Mouse (Mus musculus) MEL (cell line): ENCODE measurements around the gene Asna1. TPM values are rescaled to one million over a fixed set of nuclear protein-coding genes. Genes with fewer than 3 reads are reported as not detected.

Experiments
- DNase-seq: peaks from one replicate; pipeline ENCODE4 v3.0.0; 2011; ENCODE audit warnings: low read depth, low spot score
- H3K27ac ChIP-seq: 2 replicates; pipeline ENCODE4 v1.5.1; 2012; ENCODE audit warnings: low read depth, mild to moderate bottlenecking, control low read depth, low read length, moderate library complexity; ENCODE audit not compliant: control insufficient read depth
- H3K27me3 ChIP-seq, 2 experiments: fragments of 150-350 bp in 1 of 2; sonication (generic) in 1 of 2; 2 replicates each; pipeline ENCODE4 v1.6.1; 2012; ENCODE audit warnings: low read length in 2 of 2, mild to moderate bottlenecking in 2 of 2, improper control_type of control experiment in 1 of 2, moderate library complexity in 1 of 2; ENCODE audit not compliant: insufficient read depth in 2 of 2, control insufficient read depth in 1 of 2
- H3K36me3 ChIP-seq, 2 experiments: 2 replicates each; pipeline ENCODE4 v1.6.1; 2012 to 2014; ENCODE audit warnings: low read length in 2 of 2, improper control_type of control experiment in 1 of 2, inconsistent platforms in 1 of 2, mild to moderate bottlenecking in 1 of 2; ENCODE audit not compliant: insufficient read depth in 2 of 2, control insufficient read depth in 1 of 2
- H3K4me1 ChIP-seq, 2 experiments: fragments of 150-350 bp in 1 of 2; sonication (generic) in 1 of 2; 2 replicates each; pipeline ENCODE4 v1.6.1; 2012; ENCODE audit warnings: low read length in 2 of 2, improper control_type of control experiment in 1 of 2, mild to moderate bottlenecking in 1 of 2; ENCODE audit not compliant: insufficient read depth in 2 of 2, control insufficient read depth in 1 of 2
- H3K4me3 ChIP-seq, 2 experiments: fragments of 150-350 bp in 1 of 2; sonication (generic) in 1 of 2; 2 replicates each; pipeline ENCODE4 v1.5.1; 2012; ENCODE audit warnings: low read depth in 2 of 2, low read length in 2 of 2, mild to moderate bottlenecking in 2 of 2, moderate library complexity in 2 of 2, control low read depth in 1 of 2, improper control_type of control experiment in 1 of 2; ENCODE audit not compliant: control insufficient read depth in 1 of 2, insufficient read depth in 1 of 2
- H3K79me2 ChIP-seq: 2 replicates; pipeline ENCODE4 v1.6.1; 2012; ENCODE audit warnings: mild to moderate bottlenecking, low read length, moderate library complexity; ENCODE audit not compliant: control insufficient read depth, poor library complexity, insufficient read depth
- H3K9ac ChIP-seq: 2 replicates; pipeline ENCODE4 v1.6.1; 2012; ENCODE audit warnings: low read depth, mild to moderate bottlenecking, control low read depth, low read length, moderate library complexity; ENCODE audit not compliant: control insufficient read depth, poor library complexity, severe bottlenecking
- H3K9me3 ChIP-seq: fragments of 150-350 bp; sonication (generic); replicated peaks from 2 replicates; pipeline ENCODE4 v1.6.1; 2012; ENCODE audit warnings: mild to moderate bottlenecking, low read length, improper control_type of control experiment, moderate library complexity; ENCODE audit not compliant: insufficient read depth
- CHD2 ChIP-seq: IDR thresholded peaks from 2 replicates; pipeline ENCODE4 v1.6.1; 2011; ENCODE audit warnings: low read length, improper control_type of control experiment
- CTCF ChIP-seq, 3 experiments: IDR thresholded peaks in 2 of 3; conservative IDR thresholded peaks in 1 of 3; 2 replicates each; pipeline ENCODE4 v1.5.1; 2011 to 2012; ENCODE audit warnings: low read length in 3 of 3, low read depth in 2 of 3, mild to moderate bottlenecking in 2 of 3, improper control_type of control experiment in 1 of 3, inconsistent platforms in 1 of 3, mixed read lengths in 1 of 3, moderate library complexity in 1 of 3; ENCODE audit not compliant: control insufficient read depth in 1 of 3, insufficient read depth in 1 of 3, poor library complexity in 1 of 3, severe bottlenecking in 1 of 3
- ELF1 ChIP-seq: IDR thresholded peaks from 2 replicates; pipeline ENCODE4 v1.6.1; 2014; ENCODE audit warnings: low read depth, mild to moderate bottlenecking, inconsistent platforms, low read length, improper control_type of control experiment, moderate library complexity
- EP300 ChIP-seq, 2 experiments: IDR thresholded peaks; 2 replicates each; pipeline ENCODE4 v1.6.1; 2011; ENCODE audit warnings: improper control_type of control experiment in 2 of 2, low read length in 2 of 2, low read depth in 1 of 2, mild to moderate bottlenecking in 1 of 2
- ETS1 ChIP-seq: IDR thresholded peaks from 2 replicates; pipeline ENCODE4 v1.6.1; 2012; ENCODE audit warnings: low read depth, mild to moderate bottlenecking, inconsistent platforms, low read length, improper control_type of control experiment, moderate library complexity
- GABPA ChIP-seq: IDR thresholded peaks from 2 replicates; pipeline ENCODE4 v1.6.1; 2012; ENCODE audit warnings: low read depth, mild to moderate bottlenecking, inconsistent platforms, low read length, improper control_type of control experiment, moderate library complexity
- GATA1 ChIP-seq: IDR thresholded peaks from 2 replicates; pipeline ENCODE4 v1.6.1; 2011; ENCODE audit warnings: low read depth, low read length, improper control_type of control experiment
- HCFC1 ChIP-seq: IDR thresholded peaks from 2 replicates; pipeline ENCODE4 v1.6.1; 2012; ENCODE audit warnings: low read depth, mild to moderate bottlenecking, inconsistent platforms, low read length, improper control_type of control experiment, moderate library complexity
- MAFK ChIP-seq: IDR thresholded peaks from 2 replicates; pipeline ENCODE4 v1.6.1; 2011; ENCODE audit warnings: low read depth, mild to moderate bottlenecking, low read length, improper control_type of control experiment, borderline replicate concordance
- MAX ChIP-seq: IDR thresholded peaks from 2 replicates; pipeline ENCODE4 v1.6.1; 2011; ENCODE audit warnings: low read length, improper control_type of control experiment
- MAZ ChIP-seq: IDR thresholded peaks from 2 replicates; pipeline ENCODE4 v1.6.1; 2012; ENCODE audit warnings: low read depth, mild to moderate bottlenecking, inconsistent platforms, low read length, improper control_type of control experiment
- MYC ChIP-seq: IDR thresholded peaks from 2 replicates; pipeline ENCODE4 v1.6.1; 2011; ENCODE audit warnings: low read depth, mild to moderate bottlenecking, low read length, improper control_type of control experiment, moderate library complexity
- NRF1 ChIP-seq: IDR thresholded peaks from 2 replicates; pipeline ENCODE4 v1.6.1; 2014; ENCODE audit warnings: low read depth, mild to moderate bottlenecking, inconsistent platforms, low read length, improper control_type of control experiment, moderate library complexity; ENCODE audit not compliant: poor library complexity, insufficient read depth, severe bottlenecking
- POLR2A ChIP-seq, 2 experiments: IDR thresholded peaks; 2 replicates each; pipeline ENCODE4 v1.6.1; 2011 to 2012; ENCODE audit warnings: low read length in 2 of 2, mild to moderate bottlenecking in 2 of 2, control low read depth in 1 of 2, improper control_type of control experiment in 1 of 2, low read depth in 1 of 2, moderate library complexity in 1 of 2; ENCODE audit not compliant: control insufficient read depth in 1 of 2, insufficient read depth in 1 of 2, poor library complexity in 1 of 2
- POLR2AphosphoS2 ChIP-seq: IDR thresholded peaks from 2 replicates; pipeline ENCODE4 v1.6.1; 2011; ENCODE audit warnings: low read length, improper control_type of control experiment
- RAD21 ChIP-seq: IDR thresholded peaks from 2 replicates; pipeline ENCODE4 v1.6.1; 2011; ENCODE audit warnings: mild to moderate bottlenecking, low read depth, low read length, improper control_type of control experiment
- RCOR1 ChIP-seq: IDR thresholded peaks from 2 replicates; pipeline ENCODE4 v1.6.1; 2012; ENCODE audit warnings: low read depth, mild to moderate bottlenecking, inconsistent platforms, low read length, improper control_type of control experiment
- SIN3A ChIP-seq: IDR thresholded peaks from 2 replicates; pipeline ENCODE4 v1.6.1; 2012; ENCODE audit warnings: low read length, improper control_type of control experiment, inconsistent platforms
- SMC3 ChIP-seq: IDR thresholded peaks from 2 replicates; pipeline ENCODE4 v1.6.1; 2011; ENCODE audit warnings: low read depth, low read length, improper control_type of control experiment
- USF1 ChIP-seq: IDR thresholded peaks from 2 replicates; pipeline ENCODE4 v1.6.1; 2014; ENCODE audit warnings: low read depth, mild to moderate bottlenecking, inconsistent platforms, low read length, improper control_type of control experiment, moderate library complexity
- ZC3H11A ChIP-seq: IDR thresholded peaks from 2 replicates; pipeline ENCODE4 v1.6.1; 2012; ENCODE audit warnings: low read depth, mild to moderate bottlenecking, inconsistent platforms, low read length, improper control_type of control experiment
- ZKSCAN1 ChIP-seq: IDR thresholded peaks from 2 replicates; pipeline ENCODE4 v1.6.1; 2012; ENCODE audit warnings: low read depth, mild to moderate bottlenecking, inconsistent platforms, low read length, improper control_type of control experiment, moderate library complexity
- polyA plus RNA-seq, 2 experiments: library from polyadenylated mRNA; stranded (reverse) in 1 of 2; unstranded in 1 of 2; fragments of >175 nt in 1 of 2; fragments of >200 nt in 1 of 2; gene quantifications; 2 replicates each; pipeline versions ENCODE4 v1.2.1 to v1.2.4; 2012; ENCODE audit warnings: low replicate concordance in 2 of 2, low read depth in 1 of 2; ENCODE audit not compliant: insufficient read length in 2 of 2, insufficient read depth in 1 of 2, missing spikeins in 1 of 2
- total RNA-seq: library from RNA; depleted of rRNA; stranded (reverse); fragments of 300-350 nt; gene quantifications from 2 replicates; pipeline ENCODE4 v1.2.3, GENCODE M21; 2012

The Asna1 gene
- total and polyA plus RNA-seq, 3 experiments, result 132 to 192 TPM; not detected in 1

DNA sequence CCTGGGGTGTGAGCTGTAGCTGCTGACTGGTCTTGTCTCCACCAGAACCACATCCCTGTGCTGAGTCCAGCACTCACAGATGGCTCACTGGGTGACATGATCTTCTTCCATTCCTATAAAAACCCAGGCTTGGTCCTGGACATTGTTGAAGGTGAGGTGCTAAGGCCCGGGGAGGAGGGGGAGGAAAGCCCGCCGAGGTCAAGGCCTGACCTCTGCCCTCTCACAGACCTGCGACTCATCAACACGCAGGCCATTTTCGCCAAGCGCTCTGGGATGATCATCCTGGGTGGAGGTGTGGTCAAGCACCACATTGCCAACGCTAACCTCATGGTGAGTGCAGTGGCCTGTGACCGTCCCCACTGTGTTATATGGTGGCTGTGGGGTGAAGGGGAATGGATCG, 49.1 kb upstream of the Asna1 start:
- Histone ChIP-seq H3K9me3 (no peaks in the 10 kb centered on the region), H3K79me2 (peaks cover 15% of the 10 kb centered on the region), H3K9ac (no peak overlapping the region), H3K27ac (no peak overlapping the region), H3K4me3 (no peak overlapping the region), H3K4me1 (peaks cover 2 to 12% of the 10 kb centered on the region in 2 experiments; a peak in 3 of 4 replicates), H3K27me3 (no peaks in the 10 kb centered on the region), H3K36me3 (peaks cover 2 to 8% of the 10 kb centered on the region in 2 experiments)
- no peak for DNase-seq
- TF ChIP-seq SMC3 (no peak), ETS1 (no peak), USF1 (no peak), EP300 (IDR thresholded peaks at IDR 0.05; ENCODE audit: low read depth in 1 of 2, low read length in 2 of 2) (no peak), POLR2A (IDR thresholded peaks at IDR 0.05; ENCODE audit: control insufficient read depth in 1 of 2, insufficient read depth in 1 of 2, low read depth in 1 of 2, low read length in 2 of 2, poor library complexity in 1 of 2) (no peak), NRF1 (no peak), RAD21 (no peak), MAX (no peak), GATA1 (no peak), ZKSCAN1 (no peak), SIN3A (no peak), ELF1 (no peak), CHD2 (no peak), HCFC1 (no peak), ZC3H11A (no peak), GABPA (no peak), MAZ (no peak), RCOR1 (no peak)

DNA sequence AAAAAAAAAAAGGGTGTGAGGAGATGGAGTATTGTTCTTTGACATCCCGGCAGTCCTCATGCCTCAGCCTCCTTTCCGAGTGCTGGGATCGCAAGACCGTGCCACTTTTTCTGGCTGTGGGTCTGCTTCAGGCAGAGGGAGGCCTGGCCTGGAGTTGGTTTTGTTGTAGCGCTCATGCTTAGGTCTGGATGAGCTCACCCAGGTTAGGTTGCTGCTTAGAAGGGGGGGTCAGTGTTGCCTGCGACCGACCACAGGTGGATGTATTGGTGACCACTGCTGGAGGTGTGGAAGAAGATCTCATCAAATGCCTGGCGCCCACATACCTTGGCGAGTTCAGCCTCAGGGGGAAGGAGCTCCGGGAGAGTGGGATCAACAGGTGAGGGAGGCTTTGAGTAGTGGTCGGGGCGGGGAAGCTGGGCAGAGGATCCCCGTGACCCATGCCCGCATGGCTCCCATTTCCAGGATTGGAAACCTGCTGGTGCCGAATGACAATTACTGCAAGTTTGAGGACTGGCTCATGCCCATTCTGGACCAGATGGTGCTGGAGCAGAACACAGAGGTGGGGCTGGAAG, 48.0 kb upstream of the Asna1 start:
- Histone ChIP-seq H3K4me3 (0 out of 4 replicates have a peak overlapping the region, but pooled peaks of 1 of the 2 experiments have one; percentile 12), H3K4me1 (peaks cover 2 to 12% of the 10 kb centered on the region in 2 experiments; a peak in 3 of 4 replicates)

More for the DNA sequence above, 48.0 kb upstream of the Asna1 start:
- Histone ChIP-seq H3K9ac (peak overlapping the region; percentile 26; the same call in 1 of the 2 replicates), H3K27ac (no peak overlapping the region), H3K79me2 (peaks cover 15% of the 10 kb centered on the region), H3K36me3 (peaks cover 2 to 8% of the 10 kb centered on the region in 2 experiments), H3K9me3 (no peaks in the 10 kb centered on the region), H3K27me3 (no peaks in the 10 kb centered on the region)
- TF ChIP-seq MAFK (no peak), EP300 (IDR thresholded peaks at IDR 0.05; ENCODE audit: low read depth in 1 of 2, low read length in 2 of 2) (no peak), POLR2AphosphoS2 (no peak), CTCF (IDR thresholded peaks at IDR 0.05 in 2 of 3, conservative IDR thresholded peaks at IDR 0.05 in 1 of 3; ENCODE audit: control insufficient read depth in 1 of 3, insufficient read depth in 1 of 3, low read depth in 2 of 3, low read length in 3 of 3, poor library complexity in 1 of 3, severe bottlenecking in 1 of 3) (no peak), MYC (no peak)
- no peak for DNase-seq
